Mouse (Mus musculus) embryo, embryonic 10.5 days (tissue): ENCODE measurements at regions not wholly inside any gene's neighbourhood (a gene's known extent, or its start where the extent isn't known, plus 50 kb on each side); places are given as distances from the start of the nearest gene placed in this dataset.

Experiments used
- DNase-seq: peaks from one replicate; pipeline ENCODE4 v3.0.0-alpha.2; 2015; ENCODE audit warnings: low spot score

GRCm38 (mm10) chr1:9434952-9435664 is 1978.8 kb upstream of the A830018L16Rik start:
- no peak for DNase-seq

GRCm38 (mm10) chr1:9442937-9443336 is 1971.0 kb upstream of the A830018L16Rik start:
- DNase-seq: no peak

- peak; percentile 19 for DNase-seq
These were observed 1944.4 kb upstream of the A830018L16Rik start for GRCm38 (mm10) chr1:9469512-9469911.

GRCm38 (mm10) chr1:9470003-9470402 is 1943.9 kb upstream of the A830018L16Rik start:
- DNase-seq: peak; percentile 6
